Mouse (Mus musculus) kidney, postnatal 25 days (tissue): ENCODE results near the gene Tnni3.
"Not testable (repeated sequence)": the region's sequence is repeated elsewhere in the genome, so short reads cannot be mapped to it uniquely, and the experiment has no call there.

ENCODE experiments used
- DNase-seq, 2 experiments: peaks; one replicate each; pipeline ENCODE4 v3.0.0; 2021; ENCODE audit warnings: mixed read lengths in 2 of 2

Tnni3 gene

GRCm38 (mm10) chr7:4524212-4524922 lies at the start of gene Tnni3:
Gene Tnni3, minus strand, starts transcription at chr7:4524229.
- DNase-seq, result peak; percentile 48 to 54

GRCm38 (mm10) chr7:4572361-4572760 lies 48.3 kb upstream of the Tnni3 start:
- not testable (repeated sequence) for DNase-seq

GRCm38 (mm10) chr7:4562660-4563059 lies 38.6 kb upstream of the Tnni3 start:
- no peak for DNase-seq

- DNase-seq, result no peak
Measured at GRCm38 (mm10) chr7:4557167-4557560, 33.1 kb upstream of the Tnni3 start.

- peak; percentile 74 to 75 for DNase-seq
Measured at GRCm38 (mm10) chr7:4556256-4557166, 32.5 kb upstream of the Tnni3 start.

- no peak for DNase-seq
Measured at GRCm38 (mm10) chr7:4547221-4547641, 23.2 kb upstream of the Tnni3 start, which contains the start of gene Syt5. Gene Syt5, minus strand, starts transcription at chr7:4547541.

GRCm38 (mm10) chr7:4546591-4547131 lies 22.6 kb upstream of the Tnni3 start:
- peak; percentile 38 to 72 for DNase-seq

- DNase-seq, result no peak
Measured at GRCm38 (mm10) chr7:4546050-4546449, 22.0 kb upstream of the Tnni3 start.

- no peak for DNase-seq
Measured at GRCm38 (mm10) chr7:4542013-4542412, 18.0 kb upstream of the Tnni3 start.

- DNase-seq, result no peak
Measured at GRCm38 (mm10) chr7:4541344-4541743, 17.3 kb upstream of the Tnni3 start.

- no peak for DNase-seq
Measured at GRCm38 (mm10) chr7:4539019-4539418, 15.0 kb upstream of the Tnni3 start.

- no peak for DNase-seq
Measured at GRCm38 (mm10) chr7:4537181-4537580, 13.2 kb upstream of the Tnni3 start.

GRCm38 (mm10) chr7:4536369-4536768 lies 12.3 kb upstream of the Tnni3 start:
- DNase-seq, result no peak

GRCm38 (mm10) chr7:4532005-4532729 lies 8.1 kb upstream of the Tnni3 start, which contains the start of gene Dnaaf3:
Gene Dnaaf3, minus strand, starts transcription at chr7:4532453.
- DNase-seq, result peak; percentile 81 to 92

GRCm38 (mm10) chr7:4530166-4530565 lies 6.1 kb upstream of the Tnni3 start:
- not testable (repeated sequence) for DNase-seq

GRCm38 (mm10) chr7:4527302-4527689 lies 3.3 kb upstream of the Tnni3 start:
- DNase-seq, result no peak

GRCm38 (mm10) chr7:4526341-4527301 lies 2.6 kb upstream of the Tnni3 start:
- peak; percentile 73 to 80 for DNase-seq

GRCm38 (mm10) chr7:4523205-4524130 lies 561 bp downstream of the Tnni3 start:
- DNase-seq, result no peak

- no peak for DNase-seq
Measured at GRCm38 (mm10) chr7:4522292-4522691, 1.7 kb downstream of the Tnni3 start.
